Mouse (Mus musculus) hindbrain, embryonic 16.5 days (tissue): Measurements from ENCODE around the gene Ttpal. TPM values are rescaled to one million over a fixed set of nuclear protein-coding genes. Genes with fewer than 3 reads are reported as not detected.
A peak's percentile ranks its signal among the peaks of the same experiment; 100 is the strongest.

Experiments used
- ATAC-seq: fragments of 200-750 bp; cut with Nextera tagmentation; 2 replicates; pipeline ENCODE4 v1.8.0; 2017; ENCODE audit warnings: moderate TSS enrichment, moderate library complexity
- H3K27ac ChIP-seq: fragments of 300-500 bp; sonication (generic); 2 replicates; pipeline ENCODE4 v1.5.1; 2014; ENCODE audit warnings: low read depth, mild to moderate bottlenecking, control low read depth, low read length, moderate library complexity
- H3K27me3 ChIP-seq: fragments of 300-500 bp; sonication (generic); replicated peaks from 2 replicates; pipeline ENCODE4 v1.6.1; 2014; ENCODE audit warnings: low read length; ENCODE audit not compliant: control insufficient read depth, insufficient read depth
- H3K36me3 ChIP-seq: fragments of 300-500 bp; sonication (generic); 2 replicates; pipeline ENCODE4 v1.6.1; 2014; ENCODE audit warnings: mild to moderate bottlenecking, low read length, moderate library complexity, mixed read lengths; ENCODE audit not compliant: control insufficient read depth, insufficient read depth
- H3K4me1 ChIP-seq: fragments of 300-500 bp; sonication (generic); 2 replicates; pipeline ENCODE4 v1.6.1; 2014; ENCODE audit warnings: low read depth, low read length; ENCODE audit not compliant: control insufficient read depth, insufficient read depth
- H3K4me2 ChIP-seq: fragments of 300-500 bp; sonication (generic); 2 replicates; pipeline ENCODE4 v1.6.1; 2014; ENCODE audit warnings: mild to moderate bottlenecking, low read length, control low read depth, moderate library complexity
- H3K4me3 ChIP-seq: fragments of 300-500 bp; sonication (generic); 2 replicates; pipeline ENCODE4 v1.5.1; 2014; ENCODE audit warnings: mild to moderate bottlenecking, low read length, control low read depth, moderate library complexity
- H3K9ac ChIP-seq: fragments of 300-500 bp; sonication (generic); 2 replicates; pipeline ENCODE4 v1.6.1; 2014; ENCODE audit warnings: low read depth, mild to moderate bottlenecking, control low read depth, low read length, moderate library complexity
- H3K9me3 ChIP-seq: fragments of 300-500 bp; sonication (generic); 2 replicates; pipeline ENCODE4 v1.6.1; 2014; ENCODE audit warnings: mild to moderate bottlenecking, low read length, moderate library complexity; ENCODE audit not compliant: control insufficient read depth
- WGBS: fragments of 180-500 bp; shearing (Covaris S2); extraction: QIAGEN DNeasy Blood & Tissue Kit; methylation state at CpG from one replicate; pipeline ENCODE4 v1.1.7; 2014; 5-methylcytosine and 5-hydroxymethylcytosine counted together
- polyA plus RNA-seq: library from polyadenylated mRNA; unstranded; fragments of >200 nt; fragmentation: Nextera tagmentation; extraction: Ambion mirVana; gene quantifications from 2 replicates; pipeline ENCODE4 v1.2.1, GENCODE M21; 2015

Gene Ttpal
- polyA plus RNA-seq, 1 experiment from 2014 or later, result 37.6 TPM

DNA sequence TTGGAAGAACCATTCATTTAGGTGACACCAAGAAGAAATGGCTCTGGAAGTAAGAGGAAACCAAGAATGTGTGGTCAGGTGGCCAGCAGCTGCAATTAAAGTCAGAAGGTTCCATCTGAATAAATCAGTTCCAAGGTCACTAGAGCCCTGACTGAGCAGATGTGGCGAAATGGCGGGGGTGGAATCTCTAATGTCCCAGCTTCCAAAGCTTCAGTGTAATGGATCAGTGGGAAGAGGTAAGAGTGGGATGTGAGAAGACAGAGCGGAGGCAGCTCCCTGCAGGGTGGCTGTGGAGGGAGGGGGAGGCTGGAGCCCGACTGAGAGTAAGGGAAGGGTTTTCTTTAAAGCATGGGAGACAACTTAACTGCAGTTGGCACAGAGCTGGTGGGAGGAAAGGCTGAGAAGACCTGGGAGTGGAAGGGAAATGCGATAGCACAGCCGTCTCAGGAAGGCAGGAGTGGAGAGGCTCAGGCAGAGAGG is 59.3 kb downstream of the Ttpal start:
- no peaks in the 10 kb centered on the region for H3K27me3 ChIP-seq
- peaks cover 11% of the 10 kb centered on the region for H3K4me1 ChIP-seq
- H3K4me2 ChIP-seq, result no peak overlapping the region
- no peak for ATAC-seq
- WGBS, result 51% methylated on average over 6 of the region's 6 CpGs
- no peak overlapping the region for H3K4me3 ChIP-seq
- no peak overlapping the region for H3K9ac ChIP-seq
- no peaks in the 10 kb centered on the region for H3K9me3 ChIP-seq
- H3K36me3 ChIP-seq, result no peaks in the 10 kb centered on the region
- 0 out of 2 replicates have a peak overlapping the region, but pooled peaks have one; percentile 9 for H3K27ac ChIP-seq

DNA sequence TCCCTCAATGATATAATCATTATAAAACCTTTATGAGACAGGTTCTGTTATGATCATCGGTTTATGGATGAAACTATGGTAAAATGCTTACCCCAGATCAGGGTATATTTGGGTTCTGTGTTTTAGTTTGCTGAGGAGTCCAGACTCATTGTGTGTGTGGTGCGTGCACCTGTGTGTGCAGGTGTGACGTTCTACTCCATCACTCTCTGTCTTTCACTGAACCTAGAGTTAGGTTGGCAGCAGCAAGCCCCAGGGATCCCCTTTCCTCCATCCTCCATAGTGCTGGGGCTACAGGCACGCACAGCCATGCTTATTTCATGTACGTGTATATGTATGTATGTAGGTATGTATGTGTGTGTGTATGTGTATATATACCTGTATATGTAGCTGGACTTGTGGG is 60.0 kb downstream of the Ttpal start:
- Histone ChIP-seq H3K9me3 (no peaks in the 10 kb centered on the region), H3K4me2 (no peak overlapping the region), H3K27ac (no peak overlapping the region), H3K27me3 (no peaks in the 10 kb centered on the region), H3K4me1 (peaks cover 11% of the 10 kb centered on the region), H3K4me3 (no peak overlapping the region), H3K9ac (no peak overlapping the region), H3K36me3 (no peaks in the 10 kb centered on the region)
- no peak for ATAC-seq
- WGBS, result 91% methylated on average over 5 of the region's 5 CpGs

DNA sequence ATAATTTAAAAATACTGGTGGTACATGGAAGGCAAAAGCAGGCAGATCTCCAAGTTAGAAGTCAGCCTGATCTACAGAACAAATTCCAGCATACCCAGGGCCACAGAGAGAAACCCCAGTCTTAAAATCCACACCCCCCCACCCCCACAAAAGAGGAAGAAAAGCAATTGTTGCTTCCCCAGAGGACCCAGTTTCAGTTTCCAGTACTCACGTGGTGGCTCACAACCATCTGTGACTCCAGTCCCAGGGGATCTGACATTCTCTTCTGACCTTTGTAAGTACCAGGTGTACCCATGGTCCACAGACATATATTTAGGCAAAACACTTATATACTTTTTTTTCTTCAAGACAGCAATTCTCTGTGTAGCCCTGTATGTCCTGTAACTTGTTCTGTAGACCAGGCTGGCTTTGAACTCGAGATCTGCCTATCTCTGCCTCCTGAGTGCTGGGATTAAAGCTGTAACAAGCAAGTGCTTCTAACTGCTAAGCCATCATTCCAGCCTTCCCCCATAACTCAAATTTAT is 60.6 kb downstream of the Ttpal start:
- 73% methylated on average over 2 of the region's 2 CpGs for WGBS
- no peak overlapping the region for H3K27ac ChIP-seq
- no peak overlapping the region for H3K4me3 ChIP-seq
- no peak for ATAC-seq
- H3K9me3 ChIP-seq, result no peaks in the 10 kb centered on the region
- H3K9ac ChIP-seq, result no peak overlapping the region
- H3K4me1 ChIP-seq, result peaks cover 11% of the 10 kb centered on the region
- no peak overlapping the region for H3K4me2 ChIP-seq
- no peaks in the 10 kb centered on the region for H3K27me3 ChIP-seq
- H3K36me3 ChIP-seq, result no peaks in the 10 kb centered on the region

DNA sequence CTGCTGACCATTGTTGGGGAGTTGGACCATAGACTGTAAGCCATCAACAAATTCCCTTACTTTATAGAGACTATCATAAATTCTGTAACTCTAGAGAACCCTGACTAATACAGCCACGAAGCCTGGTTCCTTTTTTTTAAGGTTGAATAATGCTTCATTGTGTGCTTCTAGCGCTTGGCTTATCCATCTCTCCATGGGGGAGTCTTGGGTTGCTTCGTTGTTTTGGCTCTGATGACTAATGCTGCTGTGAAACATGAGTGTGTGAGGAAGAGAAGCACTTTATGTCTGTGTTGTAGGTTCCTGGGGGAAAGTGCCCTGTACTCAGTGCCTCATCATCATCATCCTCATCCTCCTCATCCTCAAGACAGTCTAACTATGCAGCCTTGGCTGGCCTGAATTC is 61.8 kb downstream of the Ttpal start:
- Histone ChIP-seq H3K4me3 (no peak overlapping the region), H3K9me3 (no peaks in the 10 kb centered on the region), H3K27me3 (no peaks in the 10 kb centered on the region), H3K36me3 (no peaks in the 10 kb centered on the region), H3K4me1 (peaks cover 10% of the 10 kb centered on the region), H3K27ac (no peak overlapping the region), H3K4me2 (no peak overlapping the region), H3K9ac (no peak overlapping the region)
- 48% methylated on average over 3 of the region's 3 CpGs for WGBS
- ATAC-seq, result no peak

DNA sequence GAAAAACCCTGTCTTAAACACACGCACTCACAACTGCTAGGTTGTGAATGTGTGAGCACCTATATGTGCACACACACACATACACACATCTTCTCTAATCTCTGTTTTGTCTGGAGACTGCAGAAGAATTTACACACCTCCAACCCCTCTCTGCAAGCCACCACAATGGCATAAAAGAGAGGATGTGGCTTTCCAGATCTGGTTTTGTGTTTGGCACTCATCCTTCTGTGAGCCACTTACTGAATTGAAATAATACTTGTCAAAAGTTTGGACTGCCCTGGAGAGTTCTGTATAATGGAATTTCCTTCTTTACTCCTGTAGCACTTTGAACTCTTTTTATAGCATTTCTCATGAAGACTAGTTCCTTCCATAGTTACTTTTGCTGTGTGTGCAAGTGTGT is 64.9 kb downstream of the Ttpal start:
- H3K9ac ChIP-seq, result no peak overlapping the region
- no peaks in the 10 kb centered on the region for H3K27me3 ChIP-seq
- H3K4me2 ChIP-seq, result no peak overlapping the region
- H3K27ac ChIP-seq, result no peak overlapping the region
- no peak overlapping the region for H3K4me3 ChIP-seq
- 95% methylated on average over 1 of the region's 1 CpGs for WGBS
- no peak for ATAC-seq
- H3K4me1 ChIP-seq, result no peaks in the 10 kb centered on the region
- no peaks in the 10 kb centered on the region for H3K36me3 ChIP-seq
- no peaks in the 10 kb centered on the region for H3K9me3 ChIP-seq

Other genes starting within 250 kb of the Ttpal start
- gene Jph2, start 204.3 kb upstream of the Ttpal start, polyA plus RNA-seq, result 1.0 TPM in 2 replicates
- gene Oser1, start 177.6 kb upstream of the Ttpal start, polyA plus RNA-seq, result 70.6 and 72.2 TPM in 2 replicates
- gene Gdap1l1, start 163.8 kb upstream of the Ttpal start, polyA plus RNA-seq, result 139 and 147 TPM in 2 replicates
- gene Fitm2, start 129.7 kb upstream of the Ttpal start, polyA plus RNA-seq, result 18.0 and 18.2 TPM in 2 replicates
- 0.34 and 1.0 TPM in 2 replicates for gene R3hdml, start 110.0 kb upstream of the Ttpal start, polyA plus RNA-seq
- 0.05 TPM in 1 of 2 replicates, not detected in the other for gene Hnf4a, start 95.5 kb upstream of the Ttpal start, polyA plus RNA-seq
- 38.6 and 41.2 TPM in 2 replicates for gene Serinc3, start 42.8 kb downstream of the Ttpal start, polyA plus RNA-seq
- 126 and 127 TPM in 2 replicates for gene Pkig, start 56.1 kb downstream of the Ttpal start, polyA plus RNA-seq
- 3.5 and 4.2 TPM in 2 replicates for gene Ada, start 147.9 kb downstream of the Ttpal start, polyA plus RNA-seq
- gene Ccn5, start 218.5 kb downstream of the Ttpal start, polyA plus RNA-seq, result 0.20 and 0.31 TPM in 2 replicates